Mouse (Mus musculus): ENCODE measurements around the gene Aldh1l1. TPM values are rescaled to one million over a fixed set of nuclear protein-coding genes. Genes with fewer than 3 reads are reported as not detected.

Gene Aldh1l1
- polyA plus RNA-seq, 1 experiment: not detected

DNA sequence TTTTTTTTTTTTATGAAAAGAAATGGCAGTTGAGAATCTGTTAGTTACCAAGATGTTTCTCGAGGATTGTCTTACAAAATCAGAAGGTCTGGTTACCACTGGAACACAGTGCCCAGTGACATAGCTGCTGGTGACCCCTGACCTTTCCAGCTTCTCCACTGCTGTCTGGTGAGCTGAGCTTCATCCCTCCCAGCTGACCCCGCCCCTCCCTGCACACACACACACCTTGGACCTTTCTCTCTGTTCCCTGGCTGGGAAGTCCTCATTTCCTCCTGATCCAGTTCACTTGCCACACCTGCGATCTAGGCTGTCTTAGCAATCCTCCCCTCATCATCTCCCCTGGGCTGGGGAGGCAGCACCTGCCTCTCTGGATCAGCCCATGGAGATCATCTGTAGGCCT lies 60.0 kb downstream of the Aldh1l1 start:
- TF ChIP-seq GATA1 (IDR thresholded peaks at IDR 0.05; ENCODE audit: low read length): no peak

DNA sequence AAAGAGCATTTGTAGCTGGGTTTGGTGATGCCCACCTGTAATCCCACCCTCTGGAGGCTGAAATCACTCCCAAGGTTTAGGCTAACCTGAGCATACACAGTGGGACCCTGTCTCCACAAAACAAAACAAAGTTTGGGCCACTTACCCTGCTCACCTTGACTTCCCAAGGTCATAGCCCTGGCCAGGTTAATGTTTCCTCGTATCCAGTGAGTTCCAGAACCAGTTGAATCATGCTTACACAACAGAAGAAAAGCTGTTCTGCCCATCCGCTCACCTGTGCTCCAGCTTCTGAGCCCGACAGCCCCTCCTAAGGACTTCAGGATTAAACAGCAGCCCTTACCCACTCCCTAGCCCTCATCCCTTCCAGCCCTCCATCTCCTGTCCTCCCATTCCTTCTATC lies 60.8 kb downstream of the Aldh1l1 start:
- no peak for TF ChIP-seq GATA1 (IDR thresholded peaks at IDR 0.05; ENCODE audit: low read length)

DNA sequence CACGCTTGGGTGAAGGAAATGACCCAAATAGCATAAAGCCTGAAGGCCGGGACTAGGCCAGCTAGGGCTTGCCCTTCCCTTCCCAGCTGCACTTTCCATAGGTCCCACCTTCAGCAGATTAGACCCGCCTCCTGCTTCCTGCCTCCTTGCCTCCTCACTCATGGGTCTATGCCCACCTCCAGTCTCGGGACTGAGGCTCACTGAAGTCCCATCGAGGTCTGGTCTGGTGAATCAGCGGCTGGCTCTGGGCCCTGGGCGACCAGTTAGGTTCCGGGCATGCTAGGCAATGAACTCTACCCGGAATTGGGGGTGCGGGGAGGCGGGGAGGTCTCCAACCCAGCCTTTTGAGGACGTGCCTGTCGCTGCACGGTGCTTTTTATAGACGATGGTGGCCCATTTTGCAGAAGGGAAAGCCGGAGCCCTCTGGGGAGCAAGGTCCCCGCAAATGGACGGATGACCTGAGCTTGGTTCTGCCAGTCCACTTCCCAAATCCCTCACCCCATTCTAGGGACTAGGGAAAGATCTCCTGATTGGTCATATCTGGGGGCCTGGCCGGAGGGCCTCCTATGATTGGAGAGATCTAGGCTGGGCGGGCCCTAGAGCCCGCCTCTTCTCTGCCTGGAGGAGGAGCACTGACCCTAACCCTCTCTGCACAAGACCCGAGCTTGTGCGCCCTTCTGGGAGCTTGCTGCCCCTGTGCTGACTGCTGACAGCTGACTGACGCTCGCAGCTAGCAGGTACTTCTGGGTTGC lies 64.1 kb downstream of the Aldh1l1 start:
- no peak for TF ChIP-seq GATA1 (IDR thresholded peaks at IDR 0.05; ENCODE audit: low read length)

DNA sequence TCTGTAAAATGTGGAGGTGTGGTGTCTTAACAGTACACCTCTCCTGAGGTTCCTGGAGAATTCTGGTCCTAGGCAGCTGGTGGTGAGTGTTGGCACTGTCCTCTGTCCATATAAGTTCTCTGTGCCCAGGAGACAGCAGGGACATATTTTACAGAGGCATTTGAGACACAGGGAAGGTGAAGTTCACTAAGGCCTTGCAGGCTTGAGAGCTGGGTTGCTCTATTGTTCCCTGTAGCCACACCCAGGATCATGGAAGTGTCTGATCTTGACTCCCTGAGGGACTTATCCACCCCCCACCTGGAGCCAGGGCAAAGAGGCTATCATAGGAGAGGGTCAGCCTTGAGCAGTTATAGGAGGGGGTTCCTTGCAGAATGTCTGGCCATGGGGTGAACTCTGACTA lies 65.0 kb downstream of the Aldh1l1 start:
- no peak for TF ChIP-seq GATA1 (IDR thresholded peaks at IDR 0.05; ENCODE audit: low read length)

DNA sequence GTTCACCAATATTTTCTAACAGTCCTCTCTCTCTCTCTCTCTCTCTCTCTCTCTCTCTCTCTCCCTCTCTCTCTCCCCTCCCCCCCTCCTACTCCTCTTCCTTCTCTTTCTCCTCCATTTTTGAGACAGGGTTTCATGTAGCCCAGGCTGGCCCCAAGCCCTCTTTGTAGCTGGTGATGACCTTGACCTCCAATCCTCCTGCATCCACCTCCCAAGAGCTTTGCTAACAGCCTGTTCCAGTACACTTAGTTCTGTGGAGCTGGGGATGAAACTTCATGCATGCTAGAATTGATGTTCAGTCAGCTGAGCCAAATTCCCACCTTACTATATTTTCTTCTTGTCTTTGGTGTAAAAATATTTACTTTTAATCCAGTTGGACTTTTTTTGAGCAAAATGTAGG lies 67.0 kb downstream of the Aldh1l1 start:
- no peak for TF ChIP-seq GATA1 (IDR thresholded peaks at IDR 0.05; ENCODE audit: low read length)

DNA sequence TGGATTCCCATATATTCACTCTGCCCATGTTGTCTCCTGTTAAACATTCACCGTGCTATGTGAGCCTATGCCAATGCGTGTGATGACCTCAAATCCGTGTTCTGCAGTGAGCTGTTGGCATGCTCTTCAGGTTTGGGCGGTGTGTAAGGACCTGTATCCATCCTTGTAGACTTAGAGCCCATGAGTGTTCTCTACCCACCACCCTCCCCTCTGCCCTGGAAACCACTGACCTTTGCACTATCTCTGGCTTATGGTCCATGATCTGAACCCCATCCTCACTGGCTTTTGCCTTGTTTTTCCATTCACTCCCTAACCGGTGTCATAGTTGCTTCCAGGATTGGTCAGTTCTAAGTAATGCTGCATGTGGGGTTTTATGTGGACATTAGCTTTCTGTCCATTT lies 67.5 kb downstream of the Aldh1l1 start:
- no peak for TF ChIP-seq GATA1 (IDR thresholded peaks at IDR 0.05; ENCODE audit: low read length)

DNA sequence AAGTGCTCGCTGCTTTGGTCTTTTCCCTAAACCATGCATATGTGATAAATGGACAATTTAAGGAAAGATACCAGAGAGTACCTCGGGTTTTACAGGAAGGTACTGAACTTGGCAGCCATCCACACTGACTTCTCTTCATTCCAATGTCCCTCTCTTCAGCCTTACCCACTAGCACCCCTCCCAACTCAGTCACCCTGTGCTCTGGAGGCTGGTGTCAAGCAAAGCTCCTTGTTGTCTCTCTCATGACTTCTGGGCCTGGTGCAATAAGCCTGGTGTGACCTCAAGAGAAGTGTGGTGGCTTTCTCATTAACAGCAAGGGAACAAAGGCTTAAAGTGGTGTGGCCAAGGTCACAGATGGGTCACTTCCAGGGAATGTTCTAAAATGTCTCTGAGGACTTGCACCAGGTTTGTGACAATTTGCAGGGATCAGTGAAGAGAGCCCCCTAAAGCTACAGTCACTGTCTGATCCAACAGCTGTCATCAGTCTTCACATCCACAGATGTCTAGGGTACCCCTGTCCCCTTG lies 70.4 kb downstream of the Aldh1l1 start:
- TF ChIP-seq GATA1 (IDR thresholded peaks at IDR 0.05; ENCODE audit: low read length): no peak

DNA sequence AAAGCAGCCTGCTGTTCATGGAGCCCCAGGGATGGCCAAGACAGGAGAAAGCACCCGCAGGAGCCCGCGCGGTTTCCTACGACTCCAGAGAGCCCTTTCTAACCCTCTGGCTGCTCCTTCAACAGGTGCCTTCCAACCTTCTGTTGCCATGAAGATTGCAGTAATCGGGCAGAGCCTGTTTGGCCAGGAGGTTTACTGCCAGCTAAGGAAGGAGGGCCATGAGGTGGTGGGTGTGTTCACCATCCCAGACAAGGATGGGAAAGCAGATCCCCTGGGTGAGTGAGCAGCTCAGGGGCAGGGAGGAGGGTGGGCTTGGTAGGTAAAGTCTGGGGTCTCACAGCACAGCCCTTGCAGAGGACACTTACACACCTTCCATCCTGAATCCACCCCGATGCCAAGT lies 70.8 kb downstream of the Aldh1l1 start:
- no peak for TF ChIP-seq GATA1 (IDR thresholded peaks at IDR 0.05; ENCODE audit: low read length)

DNA sequence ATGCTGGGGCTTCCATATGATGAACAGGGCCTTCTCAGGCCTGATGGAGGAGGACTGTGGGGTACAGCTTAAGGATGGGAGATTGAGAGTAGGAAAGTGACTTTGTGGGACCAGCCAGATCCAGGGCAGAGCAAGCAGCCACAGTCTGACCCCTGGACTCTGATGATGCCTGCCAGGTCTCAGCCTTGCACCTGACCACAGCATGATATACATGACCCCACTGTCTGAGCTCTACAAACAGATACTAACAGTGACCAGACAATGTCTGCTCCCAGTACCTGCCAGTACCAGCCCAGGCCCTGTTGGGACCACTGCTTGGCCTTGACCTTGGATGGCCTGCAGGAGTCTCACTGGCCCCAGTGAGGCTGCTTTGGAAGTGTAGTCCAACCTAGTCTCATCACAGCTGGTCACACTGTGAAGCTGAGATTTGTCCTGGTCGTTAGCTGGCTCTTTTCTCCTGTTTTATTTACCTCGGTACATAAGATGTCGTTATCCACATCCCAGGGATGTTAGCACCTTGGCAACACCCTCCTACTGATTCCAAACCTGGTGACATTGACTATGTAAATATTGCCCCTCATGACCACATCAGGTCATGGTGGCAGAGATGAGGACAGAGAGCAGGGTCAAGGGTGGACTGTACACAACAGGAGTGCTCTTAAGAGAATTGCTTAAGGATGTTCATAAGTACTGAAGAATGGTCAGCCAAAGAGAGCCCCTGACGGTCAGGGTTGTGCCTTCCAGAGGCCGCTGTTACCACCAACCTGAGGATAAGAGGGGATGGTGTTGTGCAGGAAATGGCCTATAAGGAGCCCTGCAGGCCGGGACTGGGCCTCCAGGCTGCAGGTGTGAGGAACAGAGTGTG lies 71.8 kb downstream of the Aldh1l1 start:
- TF ChIP-seq GATA1 (IDR thresholded peaks at IDR 0.05; ENCODE audit: low read length): no peak

DNA sequence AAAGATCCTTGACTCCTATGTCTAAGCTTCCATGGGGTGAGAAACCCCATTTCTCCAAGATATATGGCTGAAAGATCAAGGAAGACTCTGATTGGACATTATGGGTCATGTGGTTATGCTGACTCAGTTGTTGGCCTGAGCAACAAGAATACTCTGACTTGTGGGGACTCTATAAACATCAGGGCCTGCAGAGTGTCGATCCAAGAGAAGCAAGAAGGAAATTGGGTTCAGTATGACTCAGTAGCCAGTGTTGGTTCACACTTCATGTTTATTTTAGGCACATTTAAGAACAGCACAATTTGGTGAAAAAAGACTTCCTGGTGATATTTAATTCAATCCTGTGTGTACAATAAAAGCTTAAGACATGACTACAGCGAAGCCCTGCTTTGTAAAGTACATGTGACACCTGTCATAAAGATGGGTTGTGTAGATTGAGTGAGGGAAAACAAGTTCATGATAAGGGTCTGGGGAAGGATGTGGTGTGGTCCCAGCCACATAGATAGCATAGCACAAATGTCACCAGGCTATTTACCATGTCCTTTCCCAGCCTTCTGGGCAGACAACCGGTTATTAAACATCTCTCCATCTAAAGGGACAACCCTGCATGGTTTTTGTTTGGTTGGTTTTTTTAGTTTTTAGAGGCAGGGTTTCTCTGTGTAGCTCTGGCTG lies 74.3 kb downstream of the Aldh1l1 start:
- no peak for TF ChIP-seq GATA1 (IDR thresholded peaks at IDR 0.05; ENCODE audit: low read length)

DNA sequence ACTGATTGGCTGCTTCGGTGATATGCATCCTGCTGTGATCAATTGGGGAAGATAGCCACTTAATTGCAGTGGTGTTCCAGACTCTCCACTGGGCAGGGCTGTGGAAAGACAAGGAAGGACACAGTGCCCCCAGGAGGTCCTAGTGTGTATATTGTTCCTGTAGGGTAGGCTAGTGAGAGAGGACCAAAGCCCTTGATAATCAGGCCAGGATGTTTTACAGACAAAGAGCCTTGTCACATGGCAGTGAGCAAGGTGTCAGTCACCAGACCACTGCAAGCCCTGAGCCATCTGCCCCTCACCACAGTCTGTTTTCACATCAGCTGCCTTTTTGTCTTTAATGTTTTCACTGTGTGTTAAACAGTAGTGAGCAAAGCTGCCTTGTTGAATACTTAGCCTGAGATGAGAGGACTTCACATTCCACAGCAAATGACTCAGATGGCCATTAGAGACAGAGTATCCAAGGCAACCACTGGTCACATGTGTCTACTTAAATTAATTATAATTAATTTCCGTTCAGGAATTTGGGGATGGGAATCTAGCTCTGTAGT lies 75.1 kb downstream of the Aldh1l1 start:
- TF ChIP-seq GATA1 (IDR thresholded peaks at IDR 0.05; ENCODE audit: low read length): no peak

DNA sequence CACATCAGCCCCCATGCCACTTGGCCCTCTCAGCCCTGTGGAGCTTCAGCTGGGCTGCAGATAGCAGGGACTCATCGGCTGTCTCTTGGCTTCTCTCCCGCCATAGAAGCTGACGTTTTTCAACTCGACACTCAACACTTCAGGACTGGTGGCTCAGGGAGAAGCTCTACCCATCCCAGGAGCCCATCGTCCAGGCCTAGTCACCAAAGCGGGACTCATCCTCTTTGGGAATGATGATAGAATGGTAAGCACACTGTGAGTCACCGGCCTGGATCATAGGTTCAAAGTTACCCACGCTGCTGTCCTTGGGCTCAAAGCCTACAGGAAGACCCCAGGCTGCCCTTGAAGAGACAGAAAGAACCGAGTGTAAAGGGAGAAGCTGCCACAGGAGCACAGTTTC lies 78.0 kb downstream of the Aldh1l1 start:
- TF ChIP-seq GATA1 (IDR thresholded peaks at IDR 0.05; ENCODE audit: low read length): no peak

DNA sequence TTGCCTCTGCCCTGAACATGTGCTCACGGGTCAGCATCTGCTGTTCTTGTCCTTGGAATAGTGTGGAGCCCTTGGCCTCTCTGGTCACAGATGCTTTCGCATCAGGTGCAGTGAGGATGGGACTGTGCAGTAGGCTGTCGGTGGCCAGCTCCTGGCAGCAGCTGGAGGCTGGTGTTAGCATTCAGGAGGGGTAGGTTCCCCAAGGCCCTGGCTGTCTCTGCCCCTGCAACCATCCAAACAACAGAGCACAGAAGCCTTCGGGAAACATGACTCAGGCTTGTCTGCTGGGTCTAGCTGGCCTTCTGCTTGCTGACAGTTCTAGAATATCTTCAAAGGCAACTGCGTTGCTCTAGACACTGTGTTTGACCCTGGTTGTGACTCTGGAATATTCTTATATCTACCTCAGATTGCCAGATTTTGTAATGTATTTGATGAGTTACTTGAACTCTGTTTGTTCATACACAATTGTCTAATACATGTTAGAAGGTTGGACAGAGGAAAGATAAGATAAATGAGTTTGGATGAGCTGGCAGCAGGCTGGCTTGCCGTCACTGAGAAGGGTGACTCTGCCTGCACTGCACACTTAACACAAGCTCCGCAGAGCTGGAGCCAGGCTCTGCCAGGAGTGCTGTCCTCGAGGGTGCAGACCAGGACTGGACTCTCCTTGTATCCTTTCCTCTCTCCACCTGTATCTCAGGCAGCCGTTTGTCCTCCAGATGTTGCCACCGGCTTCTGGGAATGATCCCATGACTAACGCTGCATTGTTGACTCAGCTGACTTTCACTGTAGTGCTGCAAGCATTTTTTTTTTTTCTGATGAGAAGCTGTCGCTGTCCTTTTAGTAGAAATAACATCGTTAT lies 79.4 kb downstream of the Aldh1l1 start:
- no peak for TF ChIP-seq GATA1 (IDR thresholded peaks at IDR 0.05; ENCODE audit: low read length)

DNA sequence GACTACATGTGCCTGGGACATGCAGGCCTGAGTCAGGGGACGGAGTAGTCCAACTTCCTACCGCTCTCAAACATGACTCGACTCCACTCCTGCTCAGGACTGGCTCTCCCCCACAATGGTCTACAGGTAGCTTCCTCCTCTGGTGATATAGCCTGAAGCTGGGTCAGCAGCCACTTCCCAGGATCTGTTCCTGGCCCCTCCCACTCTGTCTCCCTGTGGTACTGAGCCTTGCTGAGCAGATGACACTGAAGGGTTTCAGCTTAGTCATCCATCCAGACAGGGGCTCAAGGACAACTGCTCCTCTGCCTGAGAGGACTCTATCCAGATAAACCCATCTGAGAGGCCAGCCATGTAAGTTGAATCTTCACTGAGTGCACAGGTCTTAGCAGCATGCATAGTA lies 81.3 kb downstream of the Aldh1l1 start:
- TF ChIP-seq GATA1 (IDR thresholded peaks at IDR 0.05; ENCODE audit: low read length): no peak

DNA sequence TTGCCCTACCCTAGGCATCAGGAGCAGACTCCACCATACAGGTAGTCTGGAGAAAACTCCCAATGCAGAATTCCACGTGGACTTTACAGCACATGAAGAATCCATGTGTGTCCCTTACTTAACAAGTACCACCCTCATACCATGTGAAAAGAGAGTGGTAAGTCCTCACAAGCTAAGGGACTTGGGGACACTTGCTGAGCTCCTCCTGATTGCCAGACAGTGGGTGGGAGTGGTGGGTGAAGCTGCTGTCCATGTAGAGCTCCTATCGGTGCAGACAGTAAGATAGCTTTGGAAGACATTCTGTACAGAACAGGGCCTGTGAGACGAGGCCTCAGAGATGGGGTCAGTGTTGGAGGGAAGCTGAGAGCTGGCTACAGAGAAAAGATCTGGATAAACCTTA lies 81.7 kb downstream of the Aldh1l1 start:
- TF ChIP-seq GATA1 (IDR thresholded peaks at IDR 0.05; ENCODE audit: low read length): no peak
